Mouse (Mus musculus): ENCODE measurements around the gene Miga1. TPM values are rescaled to one million over a fixed set of nuclear protein-coding genes. Genes with fewer than 3 reads are reported as not detected.
A peak's percentile ranks its signal among the peaks of the same experiment; 100 is the strongest.

Gene Miga1
- 48.7 and 50.7 TPM in 2 replicates for polyA plus RNA-seq (2011; ENCODE audit: insufficient read depth, insufficient read length, low read depth, missing spikeins)

DNA sequence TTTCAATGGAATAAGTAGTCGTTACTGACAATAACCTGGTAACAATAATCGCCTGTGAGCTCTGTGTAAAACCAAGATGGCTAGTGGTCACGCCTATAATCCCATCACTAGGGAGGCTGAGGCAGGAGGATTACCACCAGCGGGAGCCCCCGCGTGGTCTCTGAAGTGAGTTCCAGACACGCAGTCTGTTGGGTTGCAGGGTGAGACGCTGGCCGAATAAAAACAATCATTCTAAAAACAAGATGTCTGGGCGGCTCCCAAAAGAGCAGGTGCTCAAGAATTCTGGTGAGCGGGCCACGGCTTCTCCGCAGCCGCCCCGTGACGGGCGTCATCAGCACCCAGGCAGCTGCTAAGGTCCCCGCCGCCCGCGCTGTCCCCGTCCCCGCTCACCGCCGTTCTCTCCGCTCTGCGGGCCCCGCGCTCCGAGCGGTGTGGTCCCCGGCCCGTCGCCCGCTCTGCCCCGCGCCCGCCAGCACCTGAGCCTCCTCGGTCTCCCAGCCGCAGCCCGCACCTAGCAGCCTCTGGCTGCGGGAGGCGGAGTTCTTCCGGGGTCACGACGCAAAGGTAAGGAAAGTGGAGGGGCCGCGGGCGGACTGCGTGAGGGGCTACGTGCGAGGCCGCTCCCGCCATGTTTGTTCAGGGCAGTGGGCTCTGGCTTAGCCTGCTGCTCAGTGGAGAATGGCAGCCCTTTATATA is at the start of gene Miga1:
Gene Miga1 (minus strand): TSS at position 546 of the 696 bp plus-strand sequence.
- H3K36me3 ChIP-seq (ENCODE audit: control insufficient read depth, insufficient read depth, low read length, poor library complexity, severe bottlenecking), result peaks cover 11% of the 10 kb centered on the region
- no peaks in the 10 kb centered on the region for H3K27me3 ChIP-seq (ENCODE audit: control insufficient read depth, insufficient read depth, low read length, poor library complexity, severe bottlenecking)
- H3K9me3 ChIP-seq (replicated peaks; ENCODE audit: control insufficient read depth, insufficient read depth, low read length, poor library complexity, severe bottlenecking), result no peaks in the 10 kb centered on the region
- H3K27ac ChIP-seq (ENCODE audit: insufficient read depth, low read length), result no peak within 1 kb of the TSS
- H3K4me3 ChIP-seq (ENCODE audit: low read depth, low read length), result peak within 1 kb of the TSS; percentile 98
- H3K9ac ChIP-seq (ENCODE audit: low read depth, poor library complexity, severe bottlenecking), result peak within 1 kb of the TSS; percentile 99
- H3K4me1 ChIP-seq (ENCODE audit: control insufficient read depth, insufficient read depth, low read length), result peaks cover 4% of the 10 kb centered on the region
- TF ChIP-seq EP300 (IDR thresholded peaks at IDR 0.05; ENCODE audit: insufficient read depth, low read depth, low read length), result no peak
- no peak for TF ChIP-seq CTCF (IDR thresholded peaks at IDR 0.05; ENCODE audit: low read depth, low read length)
- no peak for TF ChIP-seq POLR2A (IDR thresholded peaks at IDR 0.05; ENCODE audit: insufficient read depth, low read length)

DNA sequence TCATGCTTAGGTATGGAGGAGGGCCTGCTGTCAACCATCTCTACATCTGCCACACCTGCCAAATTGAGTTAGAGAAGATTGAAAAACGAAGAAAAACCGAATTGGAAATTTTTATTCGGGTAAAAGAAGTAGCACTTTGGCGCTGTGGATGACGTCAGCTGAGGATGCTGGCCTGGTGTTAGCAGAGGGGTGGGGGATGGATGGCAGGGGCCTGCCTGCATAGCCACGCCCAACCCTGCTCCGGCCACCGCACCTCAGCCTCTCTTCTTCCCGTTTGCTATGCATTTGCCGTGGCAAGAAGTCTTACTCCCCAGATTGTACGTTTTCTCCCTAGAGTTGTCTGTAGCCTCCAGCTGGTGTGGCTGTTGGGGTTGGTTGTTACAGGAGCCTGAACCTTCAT is 43.9 kb upstream of the Miga1 start:
- TF ChIP-seq POLR2A (IDR thresholded peaks at IDR 0.05; ENCODE audit: insufficient read depth, low read length) (no peak), CTCF (IDR thresholded peaks at IDR 0.05; ENCODE audit: low read depth, low read length) (no peak), EP300 (IDR thresholded peaks at IDR 0.05; ENCODE audit: insufficient read depth, low read depth, low read length) (no peak)
- peaks cover 7% of the 10 kb centered on the region for H3K36me3 ChIP-seq (ENCODE audit: control insufficient read depth, insufficient read depth, low read length, poor library complexity, severe bottlenecking)
- H3K4me3 ChIP-seq (ENCODE audit: low read depth, low read length), result no peak overlapping the region
- H3K27ac ChIP-seq (ENCODE audit: insufficient read depth, low read length), result no peak overlapping the region
- no peak overlapping the region for H3K9ac ChIP-seq (ENCODE audit: low read depth, poor library complexity, severe bottlenecking)
- H3K4me1 ChIP-seq (ENCODE audit: control insufficient read depth, insufficient read depth, low read length), result no peaks in the 10 kb centered on the region
- no peaks in the 10 kb centered on the region for H3K27me3 ChIP-seq (ENCODE audit: control insufficient read depth, insufficient read depth, low read length, poor library complexity, severe bottlenecking)
- no peaks in the 10 kb centered on the region for H3K9me3 ChIP-seq (replicated peaks; ENCODE audit: control insufficient read depth, insufficient read depth, low read length, poor library complexity, severe bottlenecking)

DNA sequence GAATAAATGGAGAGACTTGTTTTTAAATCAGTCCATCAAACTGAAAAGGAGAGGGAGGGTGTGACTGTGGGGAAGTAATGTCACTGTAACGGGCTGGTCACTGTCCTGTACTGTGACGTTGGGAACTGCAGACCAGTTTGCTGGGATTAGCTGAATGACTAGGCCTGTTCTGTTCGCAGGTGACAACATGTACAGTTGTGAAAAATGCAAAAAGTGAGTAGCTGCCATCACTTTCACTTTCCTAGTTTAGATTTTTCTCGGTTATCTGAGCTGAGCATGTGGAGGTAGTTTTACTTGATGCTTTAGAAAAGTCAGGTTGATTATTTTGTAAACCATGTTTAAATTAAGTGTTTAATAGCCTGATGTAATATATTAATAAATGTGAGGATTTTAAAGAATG is 35.9 kb upstream of the Miga1 start:
- Histone ChIP-seq H3K27ac (ENCODE audit: insufficient read depth, low read length) (no peak overlapping the region), H3K4me1 (ENCODE audit: control insufficient read depth, insufficient read depth, low read length) (no peaks in the 10 kb centered on the region), H3K9ac (ENCODE audit: low read depth, poor library complexity, severe bottlenecking) (no peak overlapping the region), H3K4me3 (ENCODE audit: low read depth, low read length) (no peak overlapping the region), H3K27me3 (ENCODE audit: control insufficient read depth, insufficient read depth, low read length, poor library complexity, severe bottlenecking) (no peaks in the 10 kb centered on the region), H3K36me3 (ENCODE audit: control insufficient read depth, insufficient read depth, low read length, poor library complexity, severe bottlenecking) (peaks cover 18% of the 10 kb centered on the region), H3K9me3 (replicated peaks; ENCODE audit: control insufficient read depth, insufficient read depth, low read length, poor library complexity, severe bottlenecking) (no peaks in the 10 kb centered on the region)
- TF ChIP-seq POLR2A (IDR thresholded peaks at IDR 0.05; ENCODE audit: insufficient read depth, low read length), result no peak
- no peak for TF ChIP-seq CTCF (IDR thresholded peaks at IDR 0.05; ENCODE audit: low read depth, low read length)
- TF ChIP-seq EP300 (IDR thresholded peaks at IDR 0.05; ENCODE audit: insufficient read depth, low read depth, low read length), result no peak

DNA sequence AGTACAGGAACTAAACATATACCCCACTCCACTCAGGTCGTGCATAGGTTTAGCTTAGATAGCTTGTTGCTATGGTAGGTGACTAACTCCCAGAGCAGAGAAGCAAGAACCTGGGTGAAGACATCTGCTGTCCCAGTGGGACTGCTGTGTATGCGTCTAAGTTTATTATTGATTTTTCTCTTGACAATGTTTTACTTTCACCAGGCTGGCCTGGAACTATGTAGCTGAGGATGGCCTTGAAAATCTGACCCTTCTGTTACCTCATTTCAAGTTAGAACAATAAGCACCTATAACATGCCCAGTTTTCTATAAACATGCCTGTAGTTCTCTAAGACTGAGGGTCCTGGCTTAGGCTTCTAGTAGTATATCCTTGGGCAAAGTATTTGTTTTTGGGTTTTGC is 24.0 kb upstream of the Miga1 start:
- no peaks in the 10 kb centered on the region for H3K4me1 ChIP-seq (ENCODE audit: control insufficient read depth, insufficient read depth, low read length)
- H3K36me3 ChIP-seq (ENCODE audit: control insufficient read depth, insufficient read depth, low read length, poor library complexity, severe bottlenecking), result peaks cover 19% of the 10 kb centered on the region
- H3K9me3 ChIP-seq (replicated peaks; ENCODE audit: control insufficient read depth, insufficient read depth, low read length, poor library complexity, severe bottlenecking), result no peaks in the 10 kb centered on the region
- no peak overlapping the region for H3K4me3 ChIP-seq (ENCODE audit: low read depth, low read length)
- no peak for TF ChIP-seq EP300 (IDR thresholded peaks at IDR 0.05; ENCODE audit: insufficient read depth, low read depth, low read length)
- TF ChIP-seq POLR2A (IDR thresholded peaks at IDR 0.05; ENCODE audit: insufficient read depth, low read length), result no peak
- no peak for TF ChIP-seq CTCF (IDR thresholded peaks at IDR 0.05; ENCODE audit: low read depth, low read length)
- no peak overlapping the region for H3K27ac ChIP-seq (ENCODE audit: insufficient read depth, low read length)
- H3K9ac ChIP-seq (ENCODE audit: low read depth, poor library complexity, severe bottlenecking), result no peak overlapping the region
- H3K27me3 ChIP-seq (ENCODE audit: control insufficient read depth, insufficient read depth, low read length, poor library complexity, severe bottlenecking), result no peaks in the 10 kb centered on the region

DNA sequence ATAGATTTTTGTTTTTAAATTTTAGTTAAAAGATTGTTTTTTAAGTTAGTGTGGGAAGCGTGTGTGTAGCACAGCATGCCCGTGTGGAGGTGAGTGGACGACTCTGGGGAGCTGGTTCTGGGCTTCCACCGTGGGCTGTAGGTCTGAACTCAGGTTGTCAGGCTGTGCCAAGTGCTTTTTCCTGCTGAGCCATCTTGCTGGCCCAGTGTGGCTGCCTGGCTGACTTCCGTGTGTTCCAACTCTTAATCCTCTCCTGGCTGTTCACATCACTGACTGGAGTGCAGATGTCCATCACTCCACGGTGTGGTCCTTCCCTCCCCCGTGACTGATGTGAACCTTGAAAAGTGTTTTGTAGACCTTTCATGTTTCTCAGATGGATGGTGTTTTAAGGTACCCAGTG is 18.9 kb upstream of the Miga1 start:
- Histone ChIP-seq H3K27ac (ENCODE audit: insufficient read depth, low read length) (no peak overlapping the region), H3K4me3 (ENCODE audit: low read depth, low read length) (no peak overlapping the region), H3K9ac (ENCODE audit: low read depth, poor library complexity, severe bottlenecking) (no peak overlapping the region), H3K4me1 (ENCODE audit: control insufficient read depth, insufficient read depth, low read length) (no peaks in the 10 kb centered on the region), H3K9me3 (replicated peaks; ENCODE audit: control insufficient read depth, insufficient read depth, low read length, poor library complexity, severe bottlenecking) (no peaks in the 10 kb centered on the region), H3K36me3 (ENCODE audit: control insufficient read depth, insufficient read depth, low read length, poor library complexity, severe bottlenecking) (peaks cover 7% of the 10 kb centered on the region; the same call in 1 of the 2 replicates), H3K27me3 (ENCODE audit: control insufficient read depth, insufficient read depth, low read length, poor library complexity, severe bottlenecking) (no peaks in the 10 kb centered on the region)
- TF ChIP-seq POLR2A (IDR thresholded peaks at IDR 0.05; ENCODE audit: insufficient read depth, low read length) (no peak), EP300 (IDR thresholded peaks at IDR 0.05; ENCODE audit: insufficient read depth, low read depth, low read length) (no peak), CTCF (IDR thresholded peaks at IDR 0.05; ENCODE audit: low read depth, low read length) (no peak)

DNA sequence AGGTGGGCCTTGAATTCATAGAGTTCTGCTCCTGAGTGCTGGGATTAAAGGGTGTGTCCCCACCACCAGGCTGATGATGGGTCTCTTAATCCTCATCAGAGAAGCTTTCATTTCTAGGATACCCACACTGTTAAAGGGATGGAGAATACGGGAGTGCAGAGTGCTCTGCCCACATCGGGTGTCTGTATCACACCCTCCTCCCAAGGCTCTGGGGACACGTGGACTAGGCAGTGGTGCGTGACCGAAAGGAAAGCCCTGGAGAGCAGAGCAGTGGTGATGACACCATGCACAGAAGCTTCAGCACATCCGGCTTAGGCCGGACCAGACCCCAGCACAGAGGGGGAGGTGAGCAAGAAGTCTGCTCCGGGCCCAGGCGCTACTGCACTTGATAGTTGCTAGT is 16.5 kb upstream of the Miga1 start:
- H3K4me3 ChIP-seq (ENCODE audit: low read depth, low read length), result no peak overlapping the region
- H3K9me3 ChIP-seq (replicated peaks; ENCODE audit: control insufficient read depth, insufficient read depth, low read length, poor library complexity, severe bottlenecking), result no peaks in the 10 kb centered on the region
- no peaks in the 10 kb centered on the region for H3K4me1 ChIP-seq (ENCODE audit: control insufficient read depth, insufficient read depth, low read length)
- no peak overlapping the region for H3K27ac ChIP-seq (ENCODE audit: insufficient read depth, low read length)
- H3K36me3 ChIP-seq (ENCODE audit: control insufficient read depth, insufficient read depth, low read length, poor library complexity, severe bottlenecking), result peaks cover 3% of the 10 kb centered on the region; the same call in 1 of the 2 replicates
- TF ChIP-seq CTCF (IDR thresholded peaks at IDR 0.05; ENCODE audit: low read depth, low read length) (no peak), POLR2A (IDR thresholded peaks at IDR 0.05; ENCODE audit: insufficient read depth, low read length) (no peak), EP300 (IDR thresholded peaks at IDR 0.05; ENCODE audit: insufficient read depth, low read depth, low read length) (no peak)
- H3K9ac ChIP-seq (ENCODE audit: low read depth, poor library complexity, severe bottlenecking), result no peak overlapping the region
- H3K27me3 ChIP-seq (ENCODE audit: control insufficient read depth, insufficient read depth, low read length, poor library complexity, severe bottlenecking), result no peaks in the 10 kb centered on the region

All from ES-Bruce4 (cell line).